Mouse (Mus musculus): ENCODE data around the gene Tmem11.

GRCm38 (mm10) chr11:60906449-60906848 is 27.4 kb upstream of the Tmem11 start:
- TF ChIP-seq CTCF (IDR thresholded peaks at IDR 0.05; ENCODE audit: control insufficient read depth, insufficient read depth, insufficient read length) = no peak
- TF ChIP-seq USF1 (IDR thresholded peaks at IDR 0.05; ENCODE audit: low read depth) = no peak
- TF ChIP-seq MYOG (IDR thresholded peaks at IDR 0.05; ENCODE audit: control insufficient read depth, extremely low read depth, insufficient read length) = no peak
- TF ChIP-seq MAX (IDR thresholded peaks at IDR 0.05) = no peak
- TF ChIP-seq CEBPB (IDR thresholded peaks at IDR 0.05; ENCODE audit: low read depth) = no peak
